Mouse (Mus musculus) midbrain, embryonic 11.5 days (tissue): Measurements from ENCODE around the gene Fabp7. TPM values are rescaled to one million over a fixed set of nuclear protein-coding genes. Genes with fewer than 3 reads are reported as not detected.

Experiments
- ATAC-seq: fragments of 200-750 bp; cut with Nextera tagmentation; 2 replicates; pipeline ENCODE4 v1.8.0; 2017; ENCODE audit warnings: moderate TSS enrichment, moderate library complexity; ENCODE audit not compliant: low FRiP score
- DNase-seq: peaks from one replicate; pipeline ENCODE4 v3.0.0; 2015; ENCODE audit warnings: low spot score; ENCODE audit errors: missing footprints
- H3K27ac ChIP-seq: fragments of 300-500 bp; sonication (generic); 2 replicates; pipeline ENCODE4 v1.5.1; 2014; ENCODE audit warnings: low read depth, low read length
- H3K27me3 ChIP-seq: fragments of 300-500 bp; sonication (generic); 2 replicates; pipeline ENCODE4 v1.6.1; 2014; ENCODE audit warnings: mild to moderate bottlenecking, low read length, moderate library complexity, mixed read lengths; ENCODE audit not compliant: control insufficient read depth, insufficient read depth
- H3K36me3 ChIP-seq: fragments of 300-500 bp; sonication (generic); 2 replicates; pipeline ENCODE4 v1.6.1; 2014; ENCODE audit warnings: mild to moderate bottlenecking, low read length, moderate library complexity, mixed read lengths; ENCODE audit not compliant: control insufficient read depth, insufficient read depth
- H3K4me1 ChIP-seq: fragments of 300-500 bp; sonication (generic); 2 replicates; pipeline ENCODE4 v1.6.1; 2014; ENCODE audit warnings: low read length; ENCODE audit not compliant: control insufficient read depth, insufficient read depth
- H3K4me2 ChIP-seq: fragments of 300-500 bp; sonication (generic); 2 replicates; pipeline ENCODE4 v1.6.1; 2014; ENCODE audit warnings: mild to moderate bottlenecking, moderate library complexity
- H3K4me3 ChIP-seq: fragments of 300-500 bp; sonication (generic); 2 replicates; pipeline ENCODE4 v1.5.1; 2014; ENCODE audit warnings: low read depth, low read length
- H3K9ac ChIP-seq: fragments of 300-500 bp; sonication (generic); 2 replicates; pipeline ENCODE4 v1.6.1; 2014; ENCODE audit warnings: low read length
- H3K9me3 ChIP-seq: fragments of 300-500 bp; sonication (generic); 2 replicates; pipeline ENCODE4 v1.6.1; 2016; ENCODE audit warnings: low read length; ENCODE audit not compliant: control insufficient read depth
- whole genome bisulfite sequencing: fragments of 180-500 bp; shearing (Covaris S2); extraction: QIAGEN DNeasy Blood & Tissue Kit; methylation state at CpG from one replicate; pipeline ENCODE4 v1.1.7; 2014; 5-methylcytosine and 5-hydroxymethylcytosine counted together
- polyA plus RNA-seq: library from polyadenylated mRNA; unstranded; fragments of >200 nt; fragmentation: Nextera tagmentation; extraction: Ambion mirVana; gene quantifications from 2 replicates; pipeline ENCODE4 v1.2.1, GENCODE M21; 2014

Fabp7 gene
- 1,096 and 1,115 TPM in 2 replicates for polyA plus RNA-seq

DNA sequence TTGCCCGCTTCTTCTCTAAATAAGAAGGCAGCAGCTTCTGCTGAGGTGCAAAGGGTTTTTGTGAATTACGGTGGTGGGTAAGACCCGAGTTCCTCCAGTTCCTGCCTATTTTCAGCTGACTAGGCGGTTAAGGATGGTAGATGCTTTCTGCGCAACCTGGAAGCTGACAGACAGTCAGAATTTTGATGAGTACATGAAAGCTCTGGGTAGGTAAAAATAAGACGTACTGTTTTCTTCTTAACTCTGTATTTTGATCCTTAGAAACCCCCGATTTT lies at the start of gene Fabp7:
Gene Fabp7 (plus strand): TSS at position 6 of the 275 bp plus-strand sequence.
- Histone ChIP-seq H3K4me1 (peaks cover 26% of the 10 kb centered on the region), H3K4me2 (peak within 1 kb of the TSS; percentile 71), H3K9ac (peak within 1 kb of the TSS; percentile 81), H3K27ac (peak within 1 kb of the TSS; percentile 94), H3K9me3 (no peaks in the 10 kb centered on the region), H3K27me3 (no peaks in the 10 kb centered on the region), H3K4me3 (peak within 1 kb of the TSS; percentile 57), H3K36me3 (peaks cover 2% of the 10 kb centered on the region; the same call in 1 of the 2 replicates)
- no peak for ATAC-seq
- no peak for DNase-seq
- WGBS = 6% methylated on average over 7 of the region's 7 CpGs

DNA sequence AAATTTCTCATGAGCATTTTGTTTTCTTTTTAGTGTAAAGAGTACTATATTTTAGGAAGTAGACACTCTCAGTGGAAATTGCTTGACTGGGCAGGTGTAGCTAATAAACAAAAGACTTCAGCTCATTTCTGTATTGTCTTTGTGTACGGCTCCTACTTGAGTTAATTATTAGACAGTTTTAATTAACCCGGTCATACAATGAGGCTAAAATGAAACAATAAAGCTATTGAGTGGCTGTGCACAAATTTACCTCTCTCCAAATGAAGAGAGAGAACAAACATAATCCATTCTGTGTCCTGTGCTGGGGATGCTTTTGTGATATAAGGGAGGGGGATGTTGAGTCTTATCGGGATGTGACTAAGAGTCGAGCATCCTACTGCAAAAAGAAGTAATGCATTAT lies 43.9 kb upstream of the Fabp7 start:
- Histone ChIP-seq H3K36me3 (no peaks in the 10 kb centered on the region), H3K27ac (no peak overlapping the region), H3K27me3 (no peaks in the 10 kb centered on the region), H3K4me2 (no peak overlapping the region), H3K4me3 (no peak overlapping the region), H3K4me1 (no peaks in the 10 kb centered on the region), H3K9ac (no peak overlapping the region), H3K9me3 (no peaks in the 10 kb centered on the region)
- DNase-seq (no peak), ATAC-seq (no peak)
- 78% methylated on average over 4 of the region's 4 CpGs for WGBS

DNA sequence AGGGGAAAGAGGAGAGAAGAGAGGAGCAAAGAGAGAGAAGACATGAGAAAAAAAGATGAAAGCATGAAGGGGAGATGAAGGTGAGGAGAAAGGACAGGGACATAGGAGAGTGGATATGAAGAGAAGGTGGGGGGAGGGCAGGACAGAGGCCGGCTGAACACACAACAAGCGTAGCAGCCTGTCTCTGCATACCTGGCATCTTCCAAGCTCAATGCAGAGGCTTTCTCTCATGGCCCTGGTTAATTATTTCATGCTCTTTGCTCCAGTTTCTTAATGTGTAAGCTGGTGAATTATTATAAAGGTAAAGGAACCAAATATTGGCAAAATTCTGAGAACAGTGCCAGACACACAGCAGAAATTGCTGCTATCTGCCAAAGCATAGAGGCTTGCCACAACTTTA lies 43.3 kb upstream of the Fabp7 start:
- WGBS = 71% methylated on average over 2 of the region's 2 CpGs
- no peak for ATAC-seq

DNA sequence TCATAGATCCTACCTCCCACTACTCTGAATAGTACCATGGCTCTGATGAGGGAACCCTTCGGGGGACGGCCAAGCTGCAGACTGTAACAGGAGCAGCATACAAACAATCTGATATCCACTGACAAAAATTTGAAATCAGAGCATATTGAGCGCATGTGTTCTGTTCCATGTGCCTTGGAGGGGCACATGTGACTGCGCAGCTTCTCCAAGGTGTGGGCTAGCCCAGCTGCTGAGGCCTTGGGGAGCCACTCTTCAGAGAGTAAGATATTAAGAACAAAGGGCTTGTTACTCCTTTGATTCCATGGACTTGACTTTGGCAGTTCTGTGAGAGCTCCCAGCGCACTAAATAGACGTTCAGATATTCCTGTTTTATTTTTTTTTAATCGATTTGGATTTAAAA lies 41.6 kb upstream of the Fabp7 start:
- DNase-seq (no peak), ATAC-seq (peak; percentile 45)
- no peaks in the 10 kb centered on the region for H3K4me1 ChIP-seq
- WGBS = 72% methylated on average over 7 of the region's 7 CpGs
- H3K27me3 ChIP-seq = no peaks in the 10 kb centered on the region
- H3K36me3 ChIP-seq = no peaks in the 10 kb centered on the region
- no peak overlapping the region for H3K9ac ChIP-seq
- H3K27ac ChIP-seq = no peak overlapping the region
- no peak overlapping the region for H3K4me3 ChIP-seq
- no peak overlapping the region for H3K4me2 ChIP-seq
- no peaks in the 10 kb centered on the region for H3K9me3 ChIP-seq

More for the DNA sequence above, 43.3 kb upstream of the Fabp7 start:
- Histone ChIP-seq H3K36me3 (no peaks in the 10 kb centered on the region), H3K27me3 (no peaks in the 10 kb centered on the region), H3K9ac (no peak overlapping the region), H3K9me3 (no peaks in the 10 kb centered on the region), H3K4me3 (no peak overlapping the region), H3K27ac (no peak overlapping the region), H3K4me1 (no peaks in the 10 kb centered on the region), H3K4me2 (no peak overlapping the region)
- DNase-seq = no peak

DNA sequence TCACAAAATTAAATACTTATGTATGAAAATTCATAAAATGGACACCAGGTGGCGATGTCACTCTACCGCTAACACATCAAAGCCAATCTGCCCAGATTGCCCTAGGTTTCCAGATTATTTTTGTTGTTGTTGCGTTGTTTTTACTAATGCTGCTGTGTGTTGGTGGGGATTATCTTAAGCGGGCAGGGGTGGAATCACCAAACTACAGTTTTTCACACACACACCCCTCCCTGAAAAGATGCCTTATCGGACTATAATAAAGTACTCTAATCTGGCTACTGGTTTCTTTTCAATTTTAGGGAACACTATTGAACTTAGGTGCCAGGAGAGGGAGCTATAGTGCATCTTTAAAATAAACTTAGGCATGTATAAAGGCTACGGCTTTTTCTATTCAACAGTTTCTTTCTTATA lies 41.1 kb upstream of the Fabp7 start:
- Histone ChIP-seq H3K36me3 (no peaks in the 10 kb centered on the region), H3K4me1 (no peaks in the 10 kb centered on the region), H3K9ac (peak overlapping the region; percentile 47; the same call in 1 of the 2 replicates), H3K27me3 (no peaks in the 10 kb centered on the region), H3K4me3 (peak overlapping the region; percentile 21; the same call in 1 of the 2 replicates), H3K27ac (no peak overlapping the region), H3K9me3 (no peaks in the 10 kb centered on the region), H3K4me2 (peak overlapping the region; percentile 38; the same call in 1 of the 2 replicates)
- WGBS = 3% methylated on average over 6 of the region's 6 CpGs
- peak; percentile 98 for DNase-seq
- peak; percentile 67 for ATAC-seq

DNA sequence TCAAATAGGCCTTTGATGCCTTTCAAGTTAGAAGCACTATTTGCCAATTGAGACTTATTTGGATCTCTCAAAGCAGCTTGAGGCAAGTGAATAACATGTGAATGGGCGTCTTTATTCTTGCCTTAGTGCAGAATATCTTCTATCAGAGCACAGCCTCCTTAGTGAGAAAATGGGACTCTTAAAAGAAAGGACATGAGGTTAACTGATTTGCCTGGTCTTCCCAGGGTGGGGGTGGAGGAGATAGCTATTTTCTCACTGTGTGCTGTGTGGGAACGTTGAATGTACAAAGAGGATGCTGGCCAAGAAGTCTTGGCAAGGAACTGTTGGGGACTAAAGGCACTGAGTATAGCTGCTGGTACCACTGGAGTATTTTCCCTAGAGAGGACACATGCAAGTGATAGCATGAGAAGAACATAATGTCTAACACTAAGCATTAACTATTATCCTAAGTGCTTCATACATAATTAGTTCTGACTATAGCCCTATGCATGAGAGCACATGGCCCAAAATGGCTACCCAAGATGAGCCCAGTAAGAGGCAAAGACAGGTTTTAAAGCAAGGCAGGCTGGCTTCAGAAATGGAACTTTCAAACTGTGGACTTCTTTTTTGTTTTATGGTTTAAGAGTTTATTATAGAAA lies 40.4 kb upstream of the Fabp7 start:
- no peaks in the 10 kb centered on the region for H3K27me3 ChIP-seq
- no peak overlapping the region for H3K4me3 ChIP-seq
- H3K4me2 ChIP-seq = no peak overlapping the region
- no peaks in the 10 kb centered on the region for H3K4me1 ChIP-seq
- no peak overlapping the region for H3K9ac ChIP-seq
- no peaks in the 10 kb centered on the region for H3K36me3 ChIP-seq
- 21% methylated on average over 2 of the region's 2 CpGs for WGBS
- peak; percentile 74 for ATAC-seq
- H3K9me3 ChIP-seq = no peaks in the 10 kb centered on the region
- H3K27ac ChIP-seq = 0 out of 2 replicates have a peak overlapping the region, but pooled peaks have one; percentile 25
- peak; percentile 88 for DNase-seq

DNA sequence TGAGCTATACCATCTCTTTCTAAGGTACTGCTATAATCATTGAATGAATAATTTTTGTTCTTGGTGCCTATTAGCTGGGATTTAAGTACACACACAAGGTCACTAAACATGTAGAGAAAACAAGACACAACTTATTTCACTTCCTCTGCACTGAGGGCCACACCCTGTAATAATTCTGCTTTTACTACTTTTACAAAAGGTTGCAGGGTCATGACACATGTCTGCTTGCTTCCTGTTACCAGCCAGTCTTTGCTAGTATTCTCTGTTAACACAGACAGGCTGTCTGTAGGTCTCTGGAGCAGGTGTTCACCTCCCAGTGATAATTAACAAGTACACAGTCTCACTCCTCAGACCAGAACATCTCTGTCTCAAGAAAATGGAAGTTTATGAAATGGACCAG lies 39.2 kb upstream of the Fabp7 start:
- DNase-seq (no peak), ATAC-seq (no peak)
- no peaks in the 10 kb centered on the region for H3K9me3 ChIP-seq

DNA sequence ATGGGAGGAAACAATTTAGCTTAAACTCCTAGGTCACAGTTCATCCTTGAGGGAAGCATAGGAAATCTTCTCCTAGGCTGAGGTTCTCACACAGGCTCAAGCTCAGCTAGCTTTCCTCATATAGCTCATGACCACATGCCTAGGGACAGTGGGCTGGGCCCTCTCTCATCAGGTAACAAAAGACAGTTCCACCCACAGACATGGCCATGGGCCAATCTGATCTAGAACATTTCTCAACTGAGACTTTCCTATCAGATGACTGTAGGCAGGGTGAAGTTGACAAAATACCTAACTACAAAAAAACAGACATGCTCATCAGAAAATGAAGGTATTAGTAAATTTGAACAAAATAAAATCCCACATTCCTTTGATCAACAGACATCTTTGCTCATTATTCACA lies 37.6 kb upstream of the Fabp7 start:
- H3K4me2 ChIP-seq = no peak overlapping the region
- no peak overlapping the region for H3K27ac ChIP-seq
- ATAC-seq = no peak
- H3K4me1 ChIP-seq = no peaks in the 10 kb centered on the region
- H3K9ac ChIP-seq = no peak overlapping the region
- H3K36me3 ChIP-seq = no peaks in the 10 kb centered on the region
- no peaks in the 10 kb centered on the region for H3K9me3 ChIP-seq
- no peak overlapping the region for H3K4me3 ChIP-seq
- no peak for DNase-seq
- no peaks in the 10 kb centered on the region for H3K27me3 ChIP-seq

More for the DNA sequence above, 39.2 kb upstream of the Fabp7 start:
- no peak overlapping the region for H3K4me3 ChIP-seq
- H3K4me2 ChIP-seq = no peak overlapping the region
- no peak overlapping the region for H3K27ac ChIP-seq
- no peaks in the 10 kb centered on the region for H3K36me3 ChIP-seq
- H3K9ac ChIP-seq = no peak overlapping the region
- H3K27me3 ChIP-seq = no peaks in the 10 kb centered on the region
- no peaks in the 10 kb centered on the region for H3K4me1 ChIP-seq

DNA sequence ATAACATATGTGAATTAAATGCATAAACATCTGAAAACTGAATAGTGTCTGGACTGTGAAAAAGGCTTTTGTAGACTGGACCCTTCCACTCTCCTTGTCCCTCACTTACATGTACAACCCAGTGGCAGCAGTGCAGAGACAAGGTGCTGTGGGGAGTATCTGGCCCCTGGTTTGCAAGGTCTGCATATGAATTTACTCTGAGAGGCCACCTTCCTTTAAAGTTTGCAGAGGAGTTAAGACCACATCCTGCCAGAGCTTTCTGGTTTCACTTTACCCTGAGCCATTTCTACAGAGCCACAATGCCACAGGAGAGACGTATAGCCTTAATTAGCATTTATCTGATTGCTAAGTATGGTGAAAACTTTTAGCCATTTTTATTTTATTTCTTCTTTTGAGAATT lies 31.3 kb upstream of the Fabp7 start:
- H3K27ac ChIP-seq = no peak overlapping the region
- H3K27me3 ChIP-seq = no peaks in the 10 kb centered on the region
- no peak overlapping the region for H3K9ac ChIP-seq
- no peaks in the 10 kb centered on the region for H3K9me3 ChIP-seq
- H3K4me1 ChIP-seq = no peaks in the 10 kb centered on the region
- no peaks in the 10 kb centered on the region for H3K36me3 ChIP-seq
- no peak overlapping the region for H3K4me2 ChIP-seq
- WGBS = 92% methylated on average over 1 of the region's 1 CpGs
- no peak overlapping the region for H3K4me3 ChIP-seq
- no peak for ATAC-seq
- DNase-seq = no peak
